Mouse (Mus musculus) ES-E14 (cell line): ENCODE results near the gene Notch2. TPM values are rescaled to one million over a fixed set of nuclear protein-coding genes. Genes with fewer than 3 reads are reported as not detected.

Source experiments
- DNase-seq: peaks from one replicate; pipeline ENCODE4 v3.0.0-alpha.2; 2013; ENCODE audit warnings: low read depth, low spot score
- H3K27ac ChIP-seq: 2 replicates; pipeline ENCODE4 v1.5.1; 2012; ENCODE audit warnings: low read depth, mild to moderate bottlenecking, low read length, moderate library complexity, mixed read lengths; ENCODE audit not compliant: poor library complexity, insufficient read depth, severe bottlenecking
- H3K36me3 ChIP-seq: 2 replicates; pipeline ENCODE4 v1.6.1; 2012; ENCODE audit warnings: mild to moderate bottlenecking, low read length, moderate library complexity, mixed read lengths; ENCODE audit not compliant: control insufficient read depth, poor library complexity, insufficient read depth, severe bottlenecking
- H3K4me1 ChIP-seq, 2 experiments: fragments of 150-350 bp in 1 of 2; sonication (generic) in 1 of 2; 2 replicates each; pipeline ENCODE4 v1.6.1; 2012; ENCODE audit warnings: low read length in 2 of 2, mild to moderate bottlenecking in 1 of 2, mixed read lengths in 1 of 2; ENCODE audit not compliant: control insufficient read depth in 2 of 2, insufficient read depth in 2 of 2, poor library complexity in 1 of 2
- H3K4me3 ChIP-seq, 2 experiments: fragments of 150-350 bp in 1 of 2; sonication (generic) in 1 of 2; 2 replicates each; pipeline ENCODE4 v1.5.1; 2012; ENCODE audit warnings: low read length in 2 of 2, low read depth in 1 of 2, mild to moderate bottlenecking in 1 of 2, mixed read lengths in 1 of 2; ENCODE audit not compliant: insufficient read depth in 1 of 2, poor library complexity in 1 of 2, severe bottlenecking in 1 of 2
- H3K9ac ChIP-seq: 2 replicates; pipeline ENCODE4 v1.6.1; 2012; ENCODE audit warnings: low read depth, mild to moderate bottlenecking, low read length, mixed read lengths; ENCODE audit not compliant: poor library complexity, insufficient read depth, severe bottlenecking
- H3K9me3 ChIP-seq: fragments of 150-350 bp; sonication (generic); 2 replicates; pipeline ENCODE4 v1.6.1; 2012; ENCODE audit warnings: low read depth, mild to moderate bottlenecking, low read length; ENCODE audit not compliant: control insufficient read depth, insufficient read depth
- CHD2 ChIP-seq: IDR thresholded peaks from 2 replicates; pipeline ENCODE4 v1.6.1; 2014; ENCODE audit warnings: mild to moderate bottlenecking, low read depth, low read length, inconsistent platforms
- HCFC1 ChIP-seq: IDR thresholded peaks from 2 replicates; pipeline ENCODE4 v1.6.1; 2012; ENCODE audit warnings: low read length, inconsistent platforms, borderline replicate concordance; ENCODE audit not compliant: insufficient read depth
- MAFK ChIP-seq: IDR thresholded peaks from 2 replicates; pipeline ENCODE4 v1.6.1; 2014; ENCODE audit warnings: mild to moderate bottlenecking, low read depth, low read length, inconsistent platforms; ENCODE audit not compliant: insufficient read depth
- ZC3H11A ChIP-seq: IDR thresholded peaks from 2 replicates; pipeline ENCODE4 v1.6.1; 2012; ENCODE audit warnings: low read depth, mild to moderate bottlenecking, inconsistent platforms, low read length, borderline replicate concordance
- ZNF384 ChIP-seq: IDR thresholded peaks from 2 replicates; pipeline ENCODE4 v1.6.1; 2012; ENCODE audit warnings: low read depth, low read length, inconsistent platforms
- in situ Hi-C, 2 experiments: fragments of 600-800 bp; cut with MboI; formaldehyde crosslinking; loops; one replicate each; pipeline ENCODE4 v1.15.1; 2025; ENCODE audit warnings: low sequenced_read_pairs in 2 of 2, inconsistent platforms in 1 of 2; ENCODE audit not compliant: unreplicated experiment in 2 of 2
- total RNA-seq: library from RNA; depleted of rRNA; stranded (reverse); fragments of 300-350 nt; gene quantifications from 2 replicates; pipeline ENCODE4 v1.2.3, GENCODE M21; 2012

The Notch2 gene
- total RNA-seq, 1 experiment = 41.5 TPM

GRCm38 (mm10) chr3:98003558-98003957, 9.8 kb upstream of the Notch2 start:
- Histone ChIP-seq H3K9me3 (no peaks in the 10 kb centered on the region), H3K9ac (no peak overlapping the region), H3K4me1 (no peaks in the 10 kb centered on the region), H3K4me3 (no peak overlapping the region), H3K27ac (no peak overlapping the region), H3K36me3 (no peaks in the 10 kb centered on the region)
- in situ Hi-C loops = no loop called here
- no peak for DNase-seq
- TF ChIP-seq ZC3H11A (no peak), HCFC1 (no peak), CHD2 (no peak), ZNF384 (no peak), MAFK (no peak)

GRCm38 (mm10) chr3:98004231-98004630, 9.1 kb upstream of the Notch2 start:
- H3K27ac ChIP-seq = no peak overlapping the region
- in situ Hi-C loops = no loop called here
- TF ChIP-seq CHD2 = no peak
- TF ChIP-seq MAFK = no peak
- no peak for TF ChIP-seq ZC3H11A
- TF ChIP-seq HCFC1 = no peak
- TF ChIP-seq ZNF384 = no peak
- no peaks in the 10 kb centered on the region for H3K4me1 ChIP-seq
- H3K36me3 ChIP-seq = no peaks in the 10 kb centered on the region
- no peak overlapping the region for H3K4me3 ChIP-seq
- H3K9me3 ChIP-seq = no peaks in the 10 kb centered on the region
- no peak for DNase-seq
- H3K9ac ChIP-seq = no peak overlapping the region

- TF ChIP-seq HCFC1 (no peak), ZC3H11A (no peak), ZNF384 (no peak), MAFK (no peak), CHD2 (no peak)
- no peak overlapping the region for H3K27ac ChIP-seq
- H3K9me3 ChIP-seq = no peaks in the 10 kb centered on the region
- no peaks in the 10 kb centered on the region for H3K36me3 ChIP-seq
- no peak for DNase-seq
- H3K4me1 ChIP-seq = no peaks in the 10 kb centered on the region
- no peak overlapping the region for H3K4me3 ChIP-seq
- H3K9ac ChIP-seq = no peak overlapping the region
- in situ Hi-C loops = no loop called here
Observed at GRCm38 (mm10) chr3:98005306-98005705, 8.0 kb upstream of the Notch2 start.

- in situ Hi-C loops = no loop called here
Observed at GRCm38 (mm10) chr3:98006046-98006691, 7.2 kb upstream of the Notch2 start.

GRCm38 (mm10) chr3:98006973-98007372, 6.4 kb upstream of the Notch2 start:
- TF ChIP-seq MAFK (no peak), ZC3H11A (no peak), CHD2 (no peak), ZNF384 (no peak), HCFC1 (no peak)
- H3K4me3 ChIP-seq = no peak overlapping the region
- in situ Hi-C loops = no loop called here
- H3K27ac ChIP-seq = no peak overlapping the region
- no peak for DNase-seq
- no peaks in the 10 kb centered on the region for H3K4me1 ChIP-seq
- no peaks in the 10 kb centered on the region for H3K9me3 ChIP-seq
- no peaks in the 10 kb centered on the region for H3K36me3 ChIP-seq
- no peak overlapping the region for H3K9ac ChIP-seq

More at GRCm38 (mm10) chr3:98006046-98006691, 7.2 kb upstream of the Notch2 start:
- Histone ChIP-seq H3K9me3 (no peaks in the 10 kb centered on the region), H3K4me1 (no peaks in the 10 kb centered on the region), H3K9ac (no peak overlapping the region), H3K4me3 (no peak overlapping the region), H3K27ac (no peak overlapping the region), H3K36me3 (no peaks in the 10 kb centered on the region)
- TF ChIP-seq ZC3H11A = no peak
- TF ChIP-seq CHD2 = no peak
- TF ChIP-seq ZNF384 = no peak
- no peak for TF ChIP-seq MAFK
- no peak for TF ChIP-seq HCFC1
- DNase-seq = no peak
